Mouse (Mus musculus): ENCODE measurements around the gene Slc25a48. TPM values are rescaled to one million over a fixed set of nuclear protein-coding genes. Genes with fewer than 3 reads are reported as not detected.

Gene Slc25a48
- polyA plus RNA-seq, 1 experiment: not detected

GRCm38 (mm10) chr13:56475363-56475762, 37.2 kb downstream of the Slc25a48 start:
- TF ChIP-seq GATA1 (IDR thresholded peaks at IDR 0.05; ENCODE audit: low read length): no peak

DNA sequence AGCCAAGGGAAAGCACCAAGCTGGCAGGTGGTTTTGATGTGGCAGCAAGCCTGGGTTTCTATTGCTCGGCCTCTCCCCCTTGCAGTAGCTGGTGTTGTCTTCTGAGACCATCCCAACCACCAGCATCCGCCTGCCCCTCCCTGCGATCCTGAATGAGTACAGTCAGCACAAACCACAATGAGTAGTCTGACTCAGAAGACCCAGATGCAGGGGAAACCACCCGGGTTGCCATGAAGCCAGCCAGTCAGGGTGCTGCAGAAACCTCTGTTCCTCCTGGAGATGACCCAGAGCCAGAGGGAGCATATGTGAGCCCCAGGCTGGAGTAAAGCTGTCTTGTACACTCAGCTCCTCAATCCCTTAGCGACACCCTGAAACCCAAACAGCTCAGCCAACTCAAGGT, 38.6 kb downstream of the Slc25a48 start:
- TF ChIP-seq GATA1 (IDR thresholded peaks at IDR 0.05; ENCODE audit: low read length): no peak

DNA sequence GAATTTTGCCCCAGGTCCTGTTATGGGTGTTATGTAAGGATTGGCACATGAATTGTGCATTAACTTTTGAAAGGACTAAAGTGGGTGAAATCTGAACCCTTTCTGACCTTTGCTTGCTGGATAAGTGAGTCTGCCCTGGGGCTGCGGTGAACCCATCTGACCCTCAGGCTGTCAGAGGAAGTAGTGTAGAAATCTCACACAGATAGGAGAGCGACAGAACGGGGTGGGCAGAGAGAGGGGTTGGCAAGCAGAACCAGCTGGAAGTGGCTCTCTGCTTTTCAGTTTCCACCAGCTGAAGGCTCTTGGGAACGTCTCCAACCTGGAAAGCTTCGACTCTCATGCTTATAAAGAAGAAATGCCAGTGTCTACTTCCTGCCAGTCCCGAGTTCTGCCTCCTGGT, 39.1 kb downstream of the Slc25a48 start:
- TF ChIP-seq GATA1 (IDR thresholded peaks at IDR 0.05; ENCODE audit: low read length): no peak

GRCm38 (mm10) chr13:56478027-56478426, 39.9 kb downstream of the Slc25a48 start:
- no peak for TF ChIP-seq GATA1 (IDR thresholded peaks at IDR 0.05; ENCODE audit: low read length)

DNA sequence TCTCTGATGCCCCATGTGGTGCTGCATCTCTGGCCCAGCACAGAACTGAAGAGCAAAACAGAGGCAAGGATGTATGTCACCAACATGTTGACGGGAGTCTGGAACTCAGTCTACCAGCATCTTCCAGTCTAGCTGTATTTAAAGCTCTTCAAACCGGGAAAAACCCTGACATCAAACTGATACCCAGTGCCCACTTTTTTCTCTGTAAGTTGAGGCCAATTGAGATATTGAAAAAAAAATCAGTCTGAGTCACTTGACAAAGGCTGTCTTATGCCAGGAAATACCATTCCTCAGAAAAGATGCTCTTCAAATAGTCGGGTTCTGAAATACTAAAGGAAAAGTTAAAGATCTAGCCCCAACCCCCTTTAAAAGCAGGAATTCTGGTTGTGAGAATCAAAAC, 44.0 kb downstream of the Slc25a48 start, which contains the start of gene Il9:
Gene Il9, minus strand, starts transcription at position 101 of the 400 bp plus-strand sequence.
- TF ChIP-seq GATA1 (IDR thresholded peaks at IDR 0.05; ENCODE audit: low read length): no peak

GRCm38 (mm10) chr13:56488012-56488411, 49.9 kb downstream of the Slc25a48 start:
- TF ChIP-seq GATA1 (IDR thresholded peaks at IDR 0.05; ENCODE audit: low read length): no peak

DNA sequence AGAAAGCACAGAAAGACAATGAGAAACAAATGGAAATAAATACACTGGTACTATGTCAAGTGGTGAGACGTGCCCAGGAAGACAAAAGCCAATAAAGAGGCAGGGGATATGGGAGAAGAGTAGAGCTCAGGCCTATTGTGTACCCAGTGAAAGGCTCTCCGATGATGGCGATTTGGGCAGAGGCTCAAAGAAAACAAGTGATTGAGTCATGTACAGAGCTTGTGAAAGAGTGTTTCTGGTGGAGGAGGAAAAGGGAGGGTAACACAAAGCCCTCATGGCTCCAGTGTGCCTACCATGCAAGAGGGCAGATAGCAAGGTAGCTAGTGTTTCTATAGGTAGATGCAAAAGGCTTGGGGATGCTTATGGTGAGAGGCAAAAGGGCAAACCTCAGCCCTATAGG, 56.3 kb downstream of the Slc25a48 start:
- TF ChIP-seq GATA1 (IDR thresholded peaks at IDR 0.05; ENCODE audit: low read length): no peak

- TF ChIP-seq GATA1 (IDR thresholded peaks at IDR 0.05; ENCODE audit: low read length): no peak
Measured at GRCm38 (mm10) chr13:56500132-56500531, 62.0 kb downstream of the Slc25a48 start.

DNA sequence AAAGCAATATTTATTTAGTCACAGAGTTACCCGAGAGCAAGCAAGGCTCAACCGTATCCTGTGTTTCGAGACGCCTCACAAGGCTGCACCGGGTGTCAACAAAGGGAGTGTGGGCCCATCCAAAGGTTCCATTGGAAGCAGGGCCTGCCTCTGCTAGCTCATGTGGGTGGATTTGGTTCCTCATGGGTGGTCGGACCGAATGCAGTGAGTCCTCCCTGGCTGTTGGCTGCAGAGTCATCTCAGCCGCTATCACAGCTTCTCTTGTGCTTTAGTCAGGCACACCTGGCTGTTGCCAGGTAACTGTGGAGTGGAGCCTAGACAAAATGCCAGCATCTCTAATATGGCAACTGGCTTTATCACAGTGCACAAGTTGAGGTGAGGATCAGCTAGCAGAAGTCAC, 62.5 kb downstream of the Slc25a48 start:
- TF ChIP-seq GATA1 (IDR thresholded peaks at IDR 0.05; ENCODE audit: low read length): no peak

GRCm38 (mm10) chr13:56501866-56502420, 63.8 kb downstream of the Slc25a48 start:
- TF ChIP-seq GATA1 (IDR thresholded peaks at IDR 0.05; ENCODE audit: low read length): no peak

DNA sequence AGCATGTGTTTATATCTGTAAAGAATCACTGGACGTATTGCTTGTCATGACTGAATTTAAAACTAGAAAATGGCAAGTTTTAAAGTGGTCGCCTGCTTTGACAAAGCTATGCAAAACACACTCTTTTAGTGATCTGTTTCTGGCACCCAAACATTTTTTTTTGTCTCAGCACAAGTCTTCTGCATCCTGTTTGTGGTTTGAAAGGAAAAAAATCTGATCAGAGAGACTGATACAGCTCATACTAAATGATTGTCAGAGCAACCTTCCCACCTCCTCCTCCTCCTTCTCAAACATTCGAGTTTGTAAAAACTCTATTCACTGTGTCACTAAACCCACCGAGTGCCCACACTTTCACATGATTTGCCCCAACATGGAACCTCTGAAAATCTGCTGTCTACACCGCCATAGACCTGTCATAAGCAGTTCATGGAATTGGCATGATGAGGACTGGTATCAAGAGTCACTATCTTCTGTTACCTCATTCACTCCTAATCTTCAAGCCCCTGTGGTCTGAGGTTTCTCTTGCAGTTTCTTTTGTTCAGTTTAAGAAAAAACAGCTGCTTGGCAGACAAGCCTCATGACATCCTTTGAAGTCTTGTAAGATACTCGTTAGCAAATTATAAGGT, 68.8 kb downstream of the Slc25a48 start:
- no peak for TF ChIP-seq GATA1 (IDR thresholded peaks at IDR 0.05; ENCODE audit: low read length)

GRCm38 (mm10) chr13:56509796-56510195, 71.6 kb downstream of the Slc25a48 start:
- no peak for TF ChIP-seq GATA1 (IDR thresholded peaks at IDR 0.05; ENCODE audit: low read length)

DNA sequence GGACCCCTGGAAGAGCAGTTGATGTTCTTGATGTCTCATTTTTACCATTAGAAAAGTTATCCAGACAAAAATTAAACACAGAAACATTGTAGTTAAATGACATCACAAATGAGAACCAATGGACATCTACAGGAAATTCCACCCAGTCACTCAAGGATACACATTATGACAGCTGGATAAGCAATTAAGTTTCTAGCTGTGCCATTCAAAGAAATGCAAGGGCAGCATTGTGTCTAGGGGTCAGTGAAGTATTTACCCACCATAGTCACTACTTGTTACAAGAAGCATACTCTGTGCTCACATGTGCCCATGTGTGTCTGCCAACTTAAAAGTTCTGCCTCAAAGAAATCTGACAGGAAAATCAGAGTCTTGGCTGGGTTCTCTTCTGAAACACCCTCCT, 75.4 kb downstream of the Slc25a48 start:
- TF ChIP-seq GATA1 (IDR thresholded peaks at IDR 0.05; ENCODE audit: low read length): no peak

- TF ChIP-seq GATA1 (IDR thresholded peaks at IDR 0.05; ENCODE audit: low read length): no peak
Measured at GRCm38 (mm10) chr13:56516311-56516710, 78.2 kb downstream of the Slc25a48 start.

DNA sequence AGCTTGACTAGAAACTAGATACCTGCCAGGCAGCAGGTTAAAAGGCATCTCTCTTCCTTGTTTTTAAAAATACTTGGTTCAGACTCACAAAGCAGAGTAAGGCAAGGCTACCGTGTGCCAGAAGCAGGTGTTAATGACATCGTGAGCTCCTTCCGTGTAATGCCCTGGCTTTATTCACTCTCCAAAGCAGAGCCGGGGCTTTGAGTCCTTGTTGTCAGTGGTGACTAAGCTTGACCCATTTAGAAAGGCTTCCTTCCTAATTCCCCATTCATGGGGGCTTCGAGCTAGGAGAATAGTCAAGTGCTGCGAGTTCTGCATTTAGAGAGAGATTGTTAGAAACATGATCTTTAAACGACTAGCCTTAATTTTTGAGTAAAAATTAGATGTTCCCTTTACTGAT, 78.7 kb downstream of the Slc25a48 start:
- no peak for TF ChIP-seq GATA1 (IDR thresholded peaks at IDR 0.05; ENCODE audit: low read length)

- TF ChIP-seq GATA1 (IDR thresholded peaks at IDR 0.05; ENCODE audit: low read length): no peak
Measured at GRCm38 (mm10) chr13:56522081-56522820, 84.1 kb downstream of the Slc25a48 start, which contains the start of gene Fbxl21. Fbxl21 (plus strand) TSS chr13:56522472.

- TF ChIP-seq GATA1 (IDR thresholded peaks at IDR 0.05; ENCODE audit: low read length): no peak
Measured at GRCm38 (mm10) chr13:56522821-56523167, 84.6 kb downstream of the Slc25a48 start.

Other genes with a start within 250 kb of the Slc25a48 start
- gene Neurog1, start 186.2 kb upstream of the Slc25a48 start, polyA plus RNA-seq (2012): not detected in 2 replicates
- gene Cxcl14, start 141.8 kb upstream of the Slc25a48 start, polyA plus RNA-seq (2012): not detected in 2 replicates
- gene Gm3045, start 11.8 kb upstream of the Slc25a48 start, polyA plus RNA-seq (2012): not detected in 2 replicates
- not detected in 2 replicates for gene Il9, start 43.9 kb downstream of the Slc25a48 start, polyA plus RNA-seq (2012)
- gene Fbxl21, start 84.1 kb downstream of the Slc25a48 start, polyA plus RNA-seq (2012): not detected in 2 replicates
- gene Lect2, start 110.1 kb downstream of the Slc25a48 start, polyA plus RNA-seq (2012): not detected in 2 replicates
- gene Tgfbi, start 171.2 kb downstream of the Slc25a48 start, polyA plus RNA-seq (2012): not detected in 2 replicates